Comparison of ENCODE assay signal across 8 mouse cellular contexts in the genomic region with DNA sequence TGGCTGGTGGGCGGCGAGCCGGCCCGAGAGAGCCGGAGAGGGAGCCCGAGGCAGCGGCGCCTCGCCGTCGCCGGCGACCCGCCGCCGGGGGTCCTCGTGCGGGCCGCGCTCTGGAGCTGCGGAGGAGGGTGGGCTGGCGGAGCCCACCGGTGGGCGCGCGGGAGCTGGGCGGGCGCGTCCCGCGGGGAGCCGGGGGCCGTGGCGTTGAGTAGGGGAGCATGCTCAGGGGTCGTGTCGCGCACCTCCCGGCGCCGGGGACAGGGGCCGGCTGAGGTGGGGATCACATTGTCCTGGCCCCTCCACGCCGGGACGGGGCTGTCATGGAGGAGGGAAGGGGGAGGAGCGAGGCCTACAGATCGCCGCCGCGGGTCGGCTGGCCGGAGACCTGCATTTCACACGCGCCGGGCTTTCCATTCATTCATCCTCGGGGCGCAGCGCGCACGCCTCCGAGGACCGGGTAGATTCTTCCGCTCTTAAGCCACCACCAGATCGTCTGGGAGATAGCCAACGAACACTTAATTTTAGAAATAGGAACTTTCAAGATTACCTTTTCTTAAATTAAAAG. TPM values are rescaled to one million over a fixed set of nuclear protein-coding genes. Genes with fewer than 3 reads are reported as not detected.
DNase-seq lines count a peak whose midpoint lies in the region; ATAC-seq and TF ChIP-seq lines count a peak whose summit lies in the region.

No protein-coding gene starts in this region.

- peak; percentile 82 for ATAC-seq in forebrain, embryonic 11.5 days (replicated peaks; ENCODE audit: low FRiP score)
- ATAC-seq in heart, embryonic 16.5 days (replicated peaks; ENCODE audit: extremely low read depth, insufficient read depth, low FRiP score), result peak; percentile 68
- peak; percentile 69 for ATAC-seq in neural tube, embryonic 15.5 days (ENCODE audit: low FRiP score)

- DNase-seq in c-Kit-negative CD71-positive TER-119-positive erythroid progenitor cells, embryonic 14.5 days (ENCODE audit: low read depth, low spot score), result peak; percentile 46
- DNase-seq in forebrain, embryonic 11.5 days (ENCODE audit: low spot score), result peak; percentile 88
- DNase-seq in kidney, postnatal 25 days, result peak; percentile 77 to 85
- peak; percentile 62 for DNase-seq in lung, adult 2 months
- DNase-seq in testis, postnatal 14 days (ENCODE audit: low spot score), result peak; percentile 86

- H3K4me3 ChIP-seq in E14TG2a.4 (replicated peaks; ENCODE audit: low read length), result peak overlapping the region; percentile 89
- H3K4me3 ChIP-seq in forebrain, embryonic 11.5 days (ENCODE audit: low read depth, low read length), result peak overlapping the region; percentile 99
- peak overlapping the region; percentile 99 for H3K4me3 ChIP-seq in heart, embryonic 16.5 days (ENCODE audit: low read length)
- peak overlapping the region; percentile 83 for H3K4me3 ChIP-seq in lung, adult 2 months (replicated peaks; ENCODE audit: extremely low read depth, low read depth, low read length)
- peak overlapping the region; percentile 99 for H3K4me3 ChIP-seq in neural tube, embryonic 15.5 days (replicated peaks)

- peaks cover 10% of the 10 kb centered on the region; the same call in 1 of the 2 replicates for H3K36me3 ChIP-seq in E14TG2a.4 (ENCODE audit: insufficient read depth, low read length)
- H3K36me3 ChIP-seq in forebrain, embryonic 11.5 days (ENCODE audit: control insufficient read depth, insufficient read depth, low read length), result no peaks in the 10 kb centered on the region
- no peaks in the 10 kb centered on the region for H3K36me3 ChIP-seq in heart, embryonic 16.5 days (ENCODE audit: control insufficient read depth, insufficient read depth)
- H3K36me3 ChIP-seq in neural tube, embryonic 15.5 days, result no peaks in the 10 kb centered on the region

- TF ChIP-seq POLR2A in lung, adult 2 months (IDR thresholded peaks at IDR 0.05; ENCODE audit: borderline replicate concordance, extremely low read depth, low read depth, low read length), result no peak

- peak overlapping the region; percentile 93 for H3K27ac ChIP-seq in forebrain, embryonic 11.5 days (ENCODE audit: low read depth, low read length)
- peak overlapping the region; percentile 93 for H3K27ac ChIP-seq in heart, embryonic 16.5 days (ENCODE audit: low read length)
- peak overlapping the region; percentile 97 for H3K27ac ChIP-seq in neural tube, embryonic 15.5 days (replicated peaks)

- H3K9me3 ChIP-seq in E14TG2a.4 (ENCODE audit: low read length), result no peaks in the 10 kb centered on the region
- H3K9me3 ChIP-seq in forebrain, embryonic 11.5 days (ENCODE audit: control insufficient read depth, low read length), result no peaks in the 10 kb centered on the region
- H3K9me3 ChIP-seq in heart, embryonic 16.5 days (replicated peaks; ENCODE audit: control insufficient read depth, low read length), result no peaks in the 10 kb centered on the region
- H3K9me3 ChIP-seq in neural tube, embryonic 15.5 days (replicated peaks), result no peaks in the 10 kb centered on the region

- WGBS in forebrain, embryonic 11.5 days, result under 1% methylated on average over 49 of the region's 64 CpGs
- WGBS in heart, embryonic 16.5 days, result under 1% methylated on average over 45 of the region's 64 CpGs
- WGBS in lung, adult 2 months, result 1% methylated on average over 55 of the region's 64 CpGs
- WGBS in neural tube, embryonic 15.5 days, result under 1% methylated on average over 55 of the region's 64 CpGs

- peak overlapping the region; percentile 74 for H3K4me2 ChIP-seq in forebrain, embryonic 11.5 days (ENCODE audit: low read depth, low read length, severe bottlenecking)
- H3K4me2 ChIP-seq in heart, embryonic 16.5 days (ENCODE audit: low read depth, low read length), result peak overlapping the region; percentile 94
- H3K4me2 ChIP-seq in neural tube, embryonic 15.5 days, result peak overlapping the region; percentile 64

- TF ChIP-seq CTCF in E14TG2a.4 (conservative IDR thresholded peaks at IDR 0.05; ENCODE audit: low read length), result no peak
- no peak for TF ChIP-seq CTCF in lung, adult 2 months (IDR thresholded peaks at IDR 0.05; ENCODE audit: insufficient read depth, low read length)

- H3K9ac ChIP-seq in forebrain, embryonic 11.5 days (ENCODE audit: low read length), result peak overlapping the region; percentile 97
- peak overlapping the region; percentile 98 for H3K9ac ChIP-seq in heart, embryonic 16.5 days (ENCODE audit: low read length)
- peak overlapping the region; percentile 97 for H3K9ac ChIP-seq in neural tube, embryonic 15.5 days (replicated peaks)

- peaks cover 54% of the 10 kb centered on the region for H3K4me1 ChIP-seq in E14TG2a.4 (replicated peaks; ENCODE audit: low read depth, low read length)
- H3K4me1 ChIP-seq in forebrain, embryonic 11.5 days (replicated peaks; ENCODE audit: control insufficient read depth, insufficient read depth, low read length), result peaks cover 5% of the 10 kb centered on the region; the same call in 1 of the 2 replicates
- H3K4me1 ChIP-seq in heart, embryonic 16.5 days (ENCODE audit: control insufficient read depth, insufficient read depth, low read length), result peaks cover 29% of the 10 kb centered on the region
- peaks cover 9% of the 10 kb centered on the region for H3K4me1 ChIP-seq in lung, adult 2 months (ENCODE audit: control insufficient read depth, insufficient read depth, low read length)
- peaks cover 37% of the 10 kb centered on the region for H3K4me1 ChIP-seq in neural tube, embryonic 15.5 days

- peaks cover 14% of the 10 kb centered on the region for H3K27me3 ChIP-seq in E14TG2a.4 (ENCODE audit: insufficient read depth, low read length)
- 0 out of 2 replicates have a peak, but pooled peaks cover 3% of the 10 kb centered on the region for H3K27me3 ChIP-seq in forebrain, embryonic 11.5 days (ENCODE audit: control insufficient read depth, insufficient read depth, low read length)
- no peaks in the 10 kb centered on the region for H3K27me3 ChIP-seq in heart, embryonic 16.5 days (ENCODE audit: control insufficient read depth, insufficient read depth, low read length)
- H3K27me3 ChIP-seq in neural tube, embryonic 15.5 days (replicated peaks), result no peaks in the 10 kb centered on the region

RNA-seq across cellular contexts. Expression of a gene that starts 1.8 kb away (rescaled TPM):
- 483 and 500 TPM in 2 replicates for polyA plus RNA-seq in forebrain, embryonic 11.5 days (2014; fragmentation: Nextera tagmentation; extraction: Ambion mirVana)
- polyA plus RNA-seq in heart, embryonic 16.5 days (2015; fragmentation: Nextera tagmentation; extraction: Ambion mirVana), result 252 and 286 TPM in 2 replicates
- 5.1 and 23.2 TPM in 2 replicates for polyA plus RNA-seq in lung, adult 2 months (2012; rRNA removed)
- polyA plus RNA-seq in neural tube, embryonic 15.5 days (2015; fragmentation: Nextera tagmentation; extraction: Ambion mirVana), result 320 and 328 TPM in 2 replicates

RNA-seq across cellular contexts. Expression of a gene that starts 38.4 kb away (rescaled TPM):
- 47.9 and 51.0 TPM in 2 replicates for polyA plus RNA-seq in forebrain, embryonic 11.5 days (2014; fragmentation: Nextera tagmentation; extraction: Ambion mirVana)
- 35.6 and 41.4 TPM in 2 replicates for polyA plus RNA-seq in heart, embryonic 16.5 days (2015; fragmentation: Nextera tagmentation; extraction: Ambion mirVana)
- 8.9 and 15.6 TPM in 2 replicates for polyA plus RNA-seq in lung, adult 2 months (2012; rRNA removed)
- polyA plus RNA-seq in neural tube, embryonic 15.5 days (2015; fragmentation: Nextera tagmentation; extraction: Ambion mirVana), result 47.0 and 47.5 TPM in 2 replicates

Comparison
In these comparisons a context has a peak if more than half of its experiments do, and no peak if none do; other contexts are left out.
1. Peak in every context shown above with its lines: DNase-seq, ATAC-seq, H3K4me3 ChIP-seq and H3K27ac ChIP-seq.
2. RNA of a gene that starts 1.8 kb away (polyA plus RNA-seq): 483 to 500 TPM in forebrain, embryonic 11.5 days, 320 to 328 TPM in neural tube, embryonic 15.5 days and 252 to 286 TPM in heart, embryonic 16.5 days; 5.1 to 23.2 TPM in lung, adult 2 months; every median in the first group is over 10 times any median in the second.